Mouse (Mus musculus): ENCODE measurements around the gene Plxna4.

Plxna4 gene

DNA sequence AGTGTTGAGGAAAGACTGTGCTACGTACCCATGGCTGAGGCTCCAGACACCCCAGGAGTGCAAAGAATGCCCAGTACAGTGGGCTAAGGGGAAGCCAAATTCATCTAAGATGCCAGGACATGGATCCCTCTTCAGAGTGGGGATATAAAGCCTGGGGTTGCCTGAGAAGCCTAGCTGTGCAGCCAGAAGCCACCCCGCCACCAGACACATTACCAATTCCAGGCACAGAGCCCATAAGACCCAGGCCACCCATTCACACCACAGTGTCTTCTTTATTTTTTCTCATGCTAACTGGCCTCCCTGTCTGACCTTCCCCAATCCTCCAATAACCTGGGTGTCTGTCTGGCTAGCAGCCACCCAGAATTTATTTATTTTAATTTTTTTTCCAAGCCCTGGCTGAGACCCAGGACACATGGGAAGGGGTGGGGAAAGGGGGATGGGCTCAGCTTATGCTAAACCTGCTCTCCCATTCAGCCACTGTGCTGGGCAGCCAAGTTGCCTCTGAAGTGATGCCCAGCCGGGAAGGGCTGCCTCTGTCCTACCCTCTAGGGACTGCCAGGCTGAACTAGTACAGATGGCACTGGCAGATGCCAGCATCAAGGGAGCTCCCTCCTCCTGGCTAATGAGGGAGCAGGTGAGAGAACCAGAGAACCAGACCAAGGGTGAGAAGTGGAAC is 185.3 kb downstream of the Plxna4 start:
- peak; percentile 12 for DNase-seq

DNA sequence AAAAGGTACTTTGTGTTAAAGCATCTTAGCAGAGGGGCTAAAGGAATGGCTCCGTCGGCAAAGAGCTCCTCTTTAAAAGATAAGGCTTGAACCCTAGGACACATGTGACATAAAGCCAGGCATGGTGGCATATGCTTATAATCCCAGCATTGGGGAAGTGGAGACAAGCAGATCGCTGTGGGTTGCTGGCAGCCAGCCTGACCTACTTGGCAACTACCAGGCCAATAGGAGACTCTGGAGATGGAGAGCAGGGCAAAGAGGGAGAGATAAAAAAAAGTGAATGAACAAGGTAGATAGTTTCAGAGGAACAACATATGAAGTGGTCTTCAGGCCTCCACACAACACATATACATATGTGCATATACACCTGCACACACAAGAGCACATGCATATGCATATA is 189.7 kb downstream of the Plxna4 start:
- DNase-seq, result no peak

DNA sequence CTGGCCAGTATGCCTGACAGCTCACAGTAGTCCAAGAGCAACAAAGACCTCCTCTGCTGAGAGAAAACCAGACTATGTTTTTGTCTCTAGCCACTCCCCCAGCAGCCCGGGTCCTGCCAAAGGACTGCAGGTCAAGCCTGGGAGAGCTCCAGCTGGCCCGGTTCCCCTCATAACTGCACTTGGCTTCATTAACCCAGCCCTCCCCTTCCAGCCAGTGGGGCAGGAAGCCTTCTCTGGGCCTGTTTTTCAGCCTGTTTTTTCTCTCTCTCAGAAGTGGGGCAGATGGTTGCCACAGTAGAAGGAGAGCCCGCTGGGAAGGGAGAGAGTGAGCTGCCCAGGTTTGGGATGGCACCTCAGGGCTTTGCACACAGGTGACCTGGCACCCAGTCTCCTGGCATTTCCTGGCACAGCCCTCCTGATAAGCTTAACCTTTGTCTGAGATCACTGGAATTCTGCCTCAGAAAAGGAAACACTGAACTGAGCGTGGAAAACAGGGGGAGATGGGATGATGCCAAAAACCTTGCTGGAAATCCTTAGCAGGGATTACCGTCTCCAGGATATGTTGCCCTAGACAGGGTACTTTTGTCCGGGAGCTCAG is 190.8 kb downstream of the Plxna4 start:
- DNase-seq, result peak; percentile 92

DNA sequence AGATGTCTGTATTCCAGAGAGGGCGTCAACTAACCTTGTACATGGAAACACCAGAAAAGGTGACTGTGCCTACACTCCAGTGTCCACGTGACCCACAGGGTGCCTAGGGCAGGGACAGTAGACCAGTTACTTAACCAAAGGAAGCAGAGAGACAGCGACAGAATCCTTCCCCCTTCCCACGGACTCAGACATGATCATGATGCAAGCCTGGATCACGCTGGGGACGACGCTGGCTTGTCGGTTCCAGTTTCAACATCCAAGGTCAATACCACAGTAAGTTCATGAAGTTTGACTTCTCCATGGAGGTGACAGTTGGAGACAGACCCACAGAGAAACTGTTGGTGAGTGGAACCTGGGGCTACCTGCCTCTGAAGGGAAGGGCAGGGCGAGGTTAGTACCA is 192.6 kb downstream of the Plxna4 start:
- DNase-seq, result no peak

DNA sequence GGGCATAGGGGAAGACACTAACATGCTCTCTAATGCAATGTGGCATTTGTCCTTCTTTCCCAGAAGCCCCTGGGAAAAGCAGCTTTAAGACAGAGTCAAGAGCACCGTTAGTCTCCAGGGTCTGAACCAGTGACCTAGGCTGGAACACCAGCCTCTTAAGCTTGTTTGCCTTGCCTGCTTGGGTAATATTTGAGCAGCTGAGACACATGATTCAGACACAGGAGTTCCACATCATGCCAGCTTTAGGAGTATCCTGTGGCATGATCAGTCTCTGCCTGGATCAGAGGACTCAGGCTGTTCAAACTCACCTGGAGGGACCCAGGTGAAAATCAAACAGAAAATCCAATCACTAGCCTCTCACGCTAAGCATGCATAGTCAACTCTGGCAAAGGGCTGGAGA is 195.7 kb downstream of the Plxna4 start:
- DNase-seq, result peak; percentile 58

DNA sequence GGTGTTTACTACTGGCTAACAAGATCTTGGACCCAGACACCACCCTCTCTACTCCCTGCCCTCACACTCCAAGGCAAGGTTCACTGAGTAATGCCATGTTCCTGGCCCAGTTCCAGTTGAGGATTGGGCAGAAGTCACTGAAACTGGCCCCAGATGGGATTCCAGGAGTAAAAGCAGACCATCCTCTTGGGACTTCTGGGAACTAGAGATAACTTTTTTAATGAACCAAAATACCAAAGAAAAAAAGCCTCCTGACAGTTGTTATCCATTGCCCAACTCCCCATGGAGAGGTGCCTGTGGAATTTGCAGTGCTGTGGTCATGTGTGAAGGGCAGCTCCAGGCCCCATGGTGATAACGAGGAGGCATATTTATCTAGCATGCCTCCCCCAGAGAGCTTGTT is 199.7 kb downstream of the Plxna4 start:
- no peak for DNase-seq

DNA sequence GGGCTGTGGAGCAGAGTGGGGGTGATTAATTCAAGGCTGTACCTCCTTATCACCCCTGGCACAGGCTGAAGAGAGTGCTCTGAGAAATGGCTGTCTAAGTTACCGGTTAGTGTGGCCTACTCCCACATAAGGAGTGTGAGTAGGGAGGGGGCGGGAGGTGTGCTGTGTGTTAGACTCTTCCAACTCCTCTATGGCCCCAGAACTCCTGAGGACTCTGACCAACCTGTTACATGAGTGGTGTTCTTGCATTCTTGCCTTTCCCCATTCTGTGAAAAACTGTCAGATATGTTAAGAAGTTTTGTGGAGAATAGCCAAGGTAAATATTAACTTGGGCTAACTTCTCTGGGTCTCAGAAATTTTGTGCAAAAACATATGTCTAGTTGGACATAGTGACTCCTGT is 201.1 kb downstream of the Plxna4 start:
- peak; percentile 34 for DNase-seq

DNA sequence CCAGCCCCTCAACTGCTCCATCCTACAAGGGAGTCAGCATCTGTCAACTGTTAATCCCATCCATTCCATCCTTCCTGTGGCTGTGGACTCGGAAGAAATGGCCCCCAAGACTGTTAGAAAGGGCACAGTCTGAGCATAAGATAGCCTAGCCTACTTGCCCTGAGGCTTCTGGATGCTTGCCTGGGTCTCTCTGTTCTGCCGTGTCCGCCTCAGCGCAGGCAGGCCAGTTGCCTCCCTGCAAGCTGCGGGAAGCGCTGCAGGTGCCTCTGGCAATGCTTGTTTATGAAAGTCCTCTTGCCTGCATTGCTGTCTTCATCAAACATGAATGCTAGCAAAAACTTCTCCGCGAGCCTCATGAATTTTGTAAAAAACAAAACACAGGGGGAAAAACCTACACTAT is 203.1 kb downstream of the Plxna4 start:
- DNase-seq, result no peak

DNA sequence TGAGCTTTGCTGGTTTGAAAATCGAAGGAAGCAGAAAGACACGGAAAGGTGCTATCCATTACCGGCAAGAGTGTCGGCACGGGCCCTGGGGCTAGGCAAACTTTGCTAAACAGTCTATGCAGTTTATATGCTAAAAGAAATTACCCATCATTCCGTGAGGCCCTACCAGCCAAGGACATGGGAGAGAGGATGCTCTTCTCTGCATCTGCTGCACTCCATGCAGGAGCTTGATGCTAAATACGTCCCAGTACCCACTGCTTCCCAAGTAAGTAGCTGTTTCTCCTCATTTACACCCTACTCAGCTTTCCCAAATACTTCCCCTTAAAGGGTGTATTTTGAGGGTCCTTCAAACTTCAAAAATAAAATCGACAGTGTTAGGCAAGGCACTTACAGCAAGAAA is 203.6 kb downstream of the Plxna4 start:
- DNase-seq, result no peak

DNA sequence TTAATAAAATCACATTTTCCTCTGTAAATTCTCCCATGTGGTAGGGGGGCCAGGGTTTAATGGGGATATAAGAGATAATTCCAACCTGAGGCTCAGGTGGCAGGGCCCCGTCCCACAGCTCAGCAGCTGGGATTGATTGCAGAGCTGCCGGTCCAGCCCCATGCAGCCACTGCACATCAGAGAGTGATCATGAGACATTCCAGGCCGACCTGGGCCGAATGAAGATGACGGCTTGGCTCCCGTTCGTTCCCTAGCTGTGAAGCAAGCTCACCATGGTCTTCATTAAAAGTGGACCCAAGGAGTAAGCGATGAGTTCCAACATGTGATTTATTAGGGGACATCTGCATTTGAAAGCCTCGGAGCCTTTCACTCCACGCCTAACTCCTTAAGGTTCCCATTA is 206.5 kb downstream of the Plxna4 start:
- no peak for DNase-seq

DNA sequence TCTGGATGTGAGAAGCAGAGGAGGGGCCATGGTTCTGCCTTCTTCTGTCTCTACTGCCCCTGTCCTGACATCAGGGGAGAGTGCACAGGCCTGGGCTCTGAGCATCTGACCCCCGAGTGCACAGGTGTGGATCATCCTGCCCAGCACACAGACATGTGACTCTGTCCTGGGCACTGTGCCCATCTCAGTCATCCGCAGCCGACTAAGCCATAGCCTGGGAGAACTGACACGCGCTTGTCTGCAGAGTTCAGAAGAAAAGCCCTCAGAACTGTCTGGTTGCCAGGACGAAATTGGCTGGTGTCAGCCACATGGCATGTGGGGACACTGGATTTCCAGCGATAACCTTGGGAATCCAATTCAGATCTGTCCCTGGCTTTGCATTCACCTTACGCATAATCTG is 210.8 kb downstream of the Plxna4 start:
- peak; percentile 23 for DNase-seq

DNA sequence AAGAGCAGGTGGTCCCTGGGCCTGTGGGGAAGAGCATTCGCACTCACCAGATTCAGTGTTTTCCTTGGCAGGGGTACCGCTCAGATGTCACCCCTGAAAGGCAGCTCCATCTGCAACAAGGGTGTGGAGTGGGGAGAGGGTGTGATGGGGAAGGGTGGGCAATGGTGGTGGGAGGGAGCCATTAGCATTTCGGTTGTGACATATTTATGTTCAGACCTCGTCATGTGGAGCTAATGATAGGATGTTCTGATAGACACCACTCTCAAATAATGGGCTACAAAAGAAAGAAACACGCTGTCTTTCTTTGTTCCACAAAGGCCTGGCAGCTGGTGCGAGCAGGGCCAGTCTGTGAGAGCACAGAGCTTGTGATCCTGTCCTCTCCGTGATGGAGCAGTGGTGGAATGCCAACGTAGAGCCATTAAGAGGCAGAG is 214.0 kb downstream of the Plxna4 start:
- no peak for DNase-seq

DNA sequence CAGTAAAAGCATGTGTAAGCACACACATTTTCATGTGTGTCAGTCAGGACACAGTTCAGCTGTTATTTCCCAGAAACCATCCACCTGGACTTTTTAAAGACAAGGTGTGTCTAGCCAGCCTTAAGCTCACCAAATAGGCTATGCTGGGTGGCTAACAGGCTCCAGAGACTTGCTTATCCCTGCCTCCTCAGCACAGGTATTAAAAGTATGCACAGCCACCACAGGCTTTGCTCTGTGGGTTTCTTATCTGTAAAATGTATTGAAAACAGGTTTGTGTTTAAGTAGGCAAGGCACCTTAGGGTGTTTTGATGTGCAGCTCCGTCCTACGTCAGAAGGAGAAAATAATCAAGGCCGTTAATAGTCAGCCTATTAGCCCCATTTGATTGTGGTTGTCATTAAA is 218.9 kb downstream of the Plxna4 start:
- DNase-seq, result no peak

DNA sequence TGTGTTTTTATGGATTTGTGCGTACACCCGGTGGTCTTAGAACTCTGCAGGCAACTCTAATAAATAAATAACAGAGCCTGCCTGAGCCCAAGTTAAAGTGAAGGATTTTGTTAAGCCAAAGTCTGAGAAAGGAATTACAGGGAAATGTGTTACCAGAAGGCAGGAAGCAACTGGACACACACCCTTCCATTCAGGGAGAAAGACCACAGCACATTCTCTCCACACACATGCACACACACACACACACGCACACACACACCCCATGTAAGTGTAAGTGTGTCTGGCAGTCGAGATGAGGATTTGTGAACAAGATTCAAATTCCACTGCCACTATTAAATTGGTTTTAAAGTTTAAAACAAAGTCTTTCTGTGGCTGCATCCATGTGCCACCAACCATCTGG is 219.6 kb downstream of the Plxna4 start:
- DNase-seq, result no peak

DNA sequence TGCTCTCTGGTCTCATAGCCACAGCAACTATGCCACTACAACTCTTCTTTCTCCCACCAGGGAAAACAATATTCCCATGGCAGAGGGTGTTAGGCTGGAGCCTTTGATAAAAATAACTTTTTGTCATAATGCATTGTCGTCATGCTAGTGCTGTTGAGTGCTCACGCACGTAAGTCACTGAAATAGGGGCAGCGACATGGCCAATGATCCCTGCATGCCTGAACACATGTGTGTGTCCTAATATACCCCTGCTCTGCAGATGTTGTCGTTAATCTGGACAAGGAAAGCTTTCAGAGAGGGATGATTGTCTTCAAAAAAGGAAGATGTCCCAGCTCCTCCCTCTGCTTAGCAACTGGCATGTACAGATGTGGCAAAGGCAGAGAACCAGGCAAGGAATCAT is 223.1 kb downstream of the Plxna4 start:
- DNase-seq, result no peak

DNA sequence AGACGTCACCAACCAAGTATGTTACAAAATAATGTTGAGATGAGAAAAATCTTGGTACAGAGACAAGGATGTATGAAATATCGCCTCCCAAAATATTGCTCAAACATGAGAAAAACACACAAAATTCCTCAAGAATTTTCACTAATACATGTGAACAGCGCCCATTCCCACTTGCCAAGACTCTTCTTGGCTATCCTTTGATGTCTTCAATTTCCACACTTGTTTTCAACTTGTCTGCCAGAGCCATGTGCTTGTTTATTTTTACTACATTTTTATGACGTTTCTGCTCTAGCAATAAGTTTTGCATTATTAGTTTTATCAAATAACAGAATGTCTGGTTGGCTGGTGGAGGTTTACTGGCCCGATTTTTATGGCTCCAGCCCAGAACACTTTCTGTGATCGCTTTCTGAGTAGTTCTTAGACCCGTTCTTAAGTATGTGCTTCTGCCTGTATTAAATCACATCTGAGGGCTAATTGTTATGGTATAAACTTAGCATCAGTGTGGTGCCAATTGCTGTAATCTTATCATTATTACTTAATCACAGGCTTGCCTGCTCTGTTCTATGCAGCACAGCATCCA is 224.4 kb downstream of the Plxna4 start:
- no peak for DNase-seq

DNA sequence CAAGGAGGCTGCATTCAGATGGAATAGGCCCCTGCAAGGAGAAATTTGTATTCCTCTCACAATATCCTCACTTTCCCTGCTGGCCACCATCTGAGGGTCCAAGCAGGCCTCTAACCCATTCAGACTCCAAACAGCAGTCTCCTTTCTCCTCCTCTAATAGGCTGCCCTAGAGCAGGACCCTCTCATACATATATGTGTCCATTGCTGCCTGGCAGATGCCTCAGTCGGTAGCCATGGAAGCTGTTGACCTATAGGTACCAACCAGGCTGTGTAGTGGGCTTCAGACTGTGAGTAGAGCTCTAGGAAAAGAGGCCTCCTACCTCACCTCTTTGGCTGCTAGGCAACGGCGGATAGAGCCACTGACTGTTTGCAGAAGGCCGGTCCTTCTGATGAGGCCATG is 225.6 kb downstream of the Plxna4 start:
- no peak for DNase-seq

DNA sequence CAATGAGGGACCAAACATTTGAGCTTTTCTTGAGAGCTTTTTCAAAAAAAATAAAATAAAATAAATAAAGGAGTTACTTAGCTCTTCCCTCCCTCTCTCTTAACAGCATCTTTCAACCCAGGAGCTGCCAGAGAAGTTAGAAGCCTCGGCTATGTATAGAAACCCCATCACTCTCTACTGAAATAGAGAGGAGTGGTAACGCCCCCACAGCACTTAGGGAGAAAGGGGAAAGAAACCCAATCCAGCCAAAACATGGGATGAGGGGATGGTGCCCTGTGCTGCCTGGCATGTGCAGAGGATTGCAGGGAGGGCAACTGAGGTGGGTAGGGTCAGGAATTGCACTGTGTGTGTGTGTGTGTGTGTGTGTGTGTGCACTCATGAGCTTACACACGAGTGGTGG is 228.3 kb downstream of the Plxna4 start:
- no peak for DNase-seq

DNA sequence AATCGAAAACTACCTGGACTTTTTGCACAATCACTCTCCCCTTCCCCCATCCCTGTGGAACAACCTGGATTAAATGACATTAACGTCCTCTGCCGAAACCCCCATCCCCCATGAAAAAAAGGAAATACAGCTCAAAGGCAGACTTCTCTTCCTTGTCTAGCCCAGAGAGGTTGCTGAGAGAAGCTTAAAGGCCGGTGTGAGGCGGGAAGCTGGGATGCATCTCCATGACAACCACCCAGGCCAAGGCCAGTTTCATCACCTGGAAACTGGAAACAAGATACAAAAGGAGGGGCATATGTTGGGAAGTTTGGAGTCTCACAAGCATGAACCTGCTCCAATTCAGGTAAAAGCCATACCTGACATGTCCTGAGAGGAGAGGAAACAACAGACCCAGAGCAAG is 230.5 kb downstream of the Plxna4 start:
- no peak for DNase-seq

DNA sequence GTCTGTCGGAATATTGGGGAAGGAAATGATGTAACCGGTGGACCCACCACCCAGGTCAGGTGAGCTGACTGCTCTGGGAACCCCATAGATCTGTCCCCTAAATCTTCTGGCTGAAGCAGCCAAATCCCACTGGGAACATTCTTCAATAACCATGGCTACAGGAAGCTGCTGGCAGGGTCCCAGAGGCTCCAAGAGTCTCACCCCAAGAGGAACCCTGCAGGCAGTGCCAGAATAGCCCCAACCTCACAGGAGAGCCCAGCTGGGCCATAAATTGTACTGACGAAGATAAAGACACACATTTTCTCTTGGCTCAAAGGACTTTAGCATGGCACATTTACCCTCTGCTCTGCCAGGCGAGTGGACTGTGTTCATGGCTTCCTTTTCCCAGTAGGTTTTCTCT is 232.4 kb downstream of the Plxna4 start:
- DNase-seq, result no peak

DNA sequence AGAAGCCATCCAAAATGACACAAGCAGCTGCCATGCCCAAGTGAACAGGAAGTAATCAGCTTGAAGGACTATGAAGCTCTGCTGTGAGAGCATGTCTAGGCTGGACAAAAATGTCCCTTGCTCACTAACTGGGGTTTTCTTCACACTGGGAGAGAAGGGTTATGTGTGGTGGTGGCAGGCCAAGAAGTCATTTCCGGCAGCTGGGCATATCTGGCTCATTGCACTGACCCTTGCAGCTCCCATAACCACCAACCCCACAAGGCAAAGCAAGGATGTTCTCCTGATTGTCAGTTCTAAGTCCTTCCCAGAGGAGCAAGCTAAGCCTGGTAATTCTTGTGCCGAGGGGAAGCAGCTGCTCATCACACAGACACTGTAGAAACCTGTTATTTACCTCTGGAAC is 239.0 kb downstream of the Plxna4 start:
- DNase-seq, result peak; percentile 46

DNA sequence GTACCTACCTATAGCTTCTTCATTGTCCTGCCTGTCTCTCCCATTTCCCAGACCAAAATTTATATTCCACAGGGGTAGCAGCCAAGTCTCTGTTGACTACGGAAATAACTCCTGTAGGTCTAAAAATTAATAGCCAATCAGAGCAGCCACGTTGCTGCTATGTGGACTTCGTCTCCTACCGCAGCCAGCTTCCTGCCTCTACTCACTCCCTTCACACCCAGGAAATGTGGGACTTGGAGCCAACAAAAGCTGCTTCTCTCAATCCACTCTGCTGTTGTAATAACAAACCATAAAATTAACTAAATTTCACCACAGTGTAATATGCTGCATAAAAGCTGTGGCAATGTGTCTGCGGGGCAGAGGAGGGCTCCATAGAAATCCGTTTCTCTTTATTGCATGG is 239.9 kb downstream of the Plxna4 start:
- peak; percentile 15 for DNase-seq

DNA sequence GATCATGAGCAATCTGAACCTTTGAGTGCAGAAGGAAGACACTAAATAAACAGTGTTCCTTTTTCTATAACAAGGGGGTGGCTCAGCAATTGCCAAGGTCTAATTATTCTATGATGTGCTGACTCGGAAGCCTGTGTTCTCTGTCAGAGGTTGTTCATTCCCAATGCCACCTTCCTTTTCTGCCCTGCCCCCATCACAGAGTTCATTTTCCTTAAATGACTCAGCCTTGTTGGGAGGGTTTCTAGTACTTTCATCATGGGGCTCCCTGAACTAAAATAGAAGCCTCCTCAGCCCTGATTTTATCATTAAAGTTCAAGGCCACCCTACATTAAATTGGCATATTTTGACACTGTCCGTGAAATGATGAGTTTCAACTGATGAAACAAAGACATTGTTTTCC is 242.0 kb downstream of the Plxna4 start:
- no peak for DNase-seq

DNA sequence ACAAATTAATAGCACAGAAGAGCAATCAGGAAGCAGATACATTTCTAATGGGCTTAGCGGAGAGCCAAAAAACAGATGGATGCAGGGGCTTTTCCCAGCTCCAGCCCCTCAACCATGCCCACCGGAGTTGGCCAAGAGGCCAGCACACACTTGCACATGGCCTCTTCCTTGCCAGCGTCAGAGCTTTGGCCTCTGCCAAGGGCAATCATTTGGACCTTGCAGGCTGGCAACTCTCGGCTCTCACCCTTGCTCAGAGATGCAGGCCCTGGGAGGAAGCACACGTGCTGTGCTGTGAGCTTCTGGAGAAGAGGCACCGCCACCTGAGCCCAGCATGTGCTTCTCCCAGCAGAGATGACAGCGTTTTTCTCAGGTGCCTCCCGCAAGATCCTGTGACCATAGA is 245.3 kb downstream of the Plxna4 start:
- DNase-seq, result no peak

DNA sequence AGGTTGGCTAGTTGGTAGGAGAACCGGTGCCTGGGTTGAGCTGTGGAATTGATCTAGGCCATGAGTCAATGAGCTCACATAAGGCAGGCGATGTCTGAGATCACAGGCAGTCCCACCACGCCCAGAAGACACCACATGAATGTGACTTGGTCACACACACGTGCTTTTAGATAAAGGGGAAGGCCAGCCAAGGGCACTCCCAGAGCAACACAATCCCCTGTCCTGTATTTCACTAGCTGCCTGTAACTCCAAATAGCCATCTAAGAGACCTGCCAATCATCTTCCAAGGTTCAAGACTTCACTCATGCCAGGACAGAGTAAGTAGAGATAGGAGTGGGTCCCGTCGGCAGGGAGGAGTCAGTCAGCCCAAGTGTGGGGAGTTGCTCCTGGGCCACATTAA is 245.7 kb downstream of the Plxna4 start:
- no peak for DNase-seq
